Mouse (Mus musculus): ENCODE measurements around the gene Cnr2. TPM values are rescaled to one million over a fixed set of nuclear protein-coding genes. Genes with fewer than 3 reads are reported as not detected.

Gene Cnr2
- polyA plus RNA-seq, 1 experiment from 2014 or later: 0.15 TPM

- Histone ChIP-seq H3K36me3 (peaks cover 18% of the 10 kb centered on the region), H3K27me3 (no peaks in the 10 kb centered on the region), H3K4me2 (replicated peaks) (peak overlapping the region; percentile 83), H3K27ac (peak overlapping the region; percentile 17; the same call in 1 of the 2 replicates), H3K4me1 (peaks cover 38% of the 10 kb centered on the region), H3K9me3 (replicated peaks) (no peaks in the 10 kb centered on the region), H3K9ac (0 out of 2 replicates have a peak overlapping the region, but pooled peaks have one; percentile 35), H3K4me3 (no peak overlapping the region)
- 53% methylated on average over 2 of the region's 2 CpGs for WGBS
- no peak for ATAC-seq (ENCODE audit: low FRiP score)
These were observed 24.8 kb upstream of the Cnr2 start for GRCm38 (mm10) chr4:135870227-135871023.

- peaks cover 18% of the 10 kb centered on the region for H3K36me3 ChIP-seq
- no peak for ATAC-seq (ENCODE audit: low FRiP score)
- H3K27ac ChIP-seq: peak overlapping the region; percentile 99; the same call in 1 of the 2 replicates
- peak overlapping the region; percentile 72 for H3K4me3 ChIP-seq
- H3K9ac ChIP-seq: peak overlapping the region; percentile 88; the same call in 1 of the 2 replicates
- whole genome bisulfite sequencing: 57% methylated on average over 3 of the region's 3 CpGs
- H3K4me2 ChIP-seq (replicated peaks): peak overlapping the region; percentile 83
- H3K9me3 ChIP-seq (replicated peaks): no peaks in the 10 kb centered on the region
- peaks cover 52% of the 10 kb centered on the region for H3K4me1 ChIP-seq
- H3K27me3 ChIP-seq: no peaks in the 10 kb centered on the region
These were observed 23.2 kb upstream of the Cnr2 start for GRCm38 (mm10) chr4:135872015-135872414.

GRCm38 (mm10) chr4:135872589-135873391 is 22.4 kb upstream of the Cnr2 start:
- Histone ChIP-seq H3K27me3 (no peaks in the 10 kb centered on the region), H3K27ac (peak overlapping the region; percentile 99), H3K4me1 (peaks cover 53% of the 10 kb centered on the region), H3K36me3 (peaks cover 18% of the 10 kb centered on the region), H3K9ac (peak overlapping the region; percentile 88), H3K9me3 (replicated peaks) (no peaks in the 10 kb centered on the region), H3K4me2 (replicated peaks) (peak overlapping the region; percentile 83), H3K4me3 (peak overlapping the region; percentile 72)
- WGBS: 12% methylated on average over 17 of the region's 17 CpGs
- ATAC-seq (ENCODE audit: low FRiP score): no peak

GRCm38 (mm10) chr4:135873526-135874202 is 21.5 kb upstream of the Cnr2 start, which contains the start of gene Pnrc2:
Gene Pnrc2 (minus strand): TSS chr4:135873850.
- peak; percentile 96 for ATAC-seq (ENCODE audit: low FRiP score)
- Histone ChIP-seq H3K4me2 (replicated peaks) (peak within 1 kb of the TSS; percentile 83), H3K27me3 (no peaks in the 10 kb centered on the region), H3K27ac (peak within 1 kb of the TSS; percentile 99), H3K4me3 (peak within 1 kb of the TSS; percentile 72), H3K36me3 (peaks cover 18% of the 10 kb centered on the region), H3K9ac (peak within 1 kb of the TSS; percentile 88), H3K9me3 (replicated peaks) (no peaks in the 10 kb centered on the region), H3K4me1 (peaks cover 53% of the 10 kb centered on the region)
- WGBS: under 1% methylated on average over 56 of the region's 60 CpGs

- Histone ChIP-seq H3K9me3 (replicated peaks) (no peaks in the 10 kb centered on the region), H3K4me3 (no peak overlapping the region; the same call in 1 of the 2 replicates), H3K36me3 (peaks cover 12% of the 10 kb centered on the region; the same call in 1 of the 2 replicates), H3K4me1 (peaks cover 50% of the 10 kb centered on the region), H3K27ac (peak overlapping the region; percentile 99), H3K4me2 (replicated peaks) (peak overlapping the region; percentile 83; the same call in 1 of the 2 replicates), H3K9ac (peak overlapping the region; percentile 88), H3K27me3 (no peaks in the 10 kb centered on the region)
- 74% methylated on average over 10 of the region's 10 CpGs for WGBS
- ATAC-seq (ENCODE audit: low FRiP score): no peak
These were observed 20.3 kb upstream of the Cnr2 start for GRCm38 (mm10) chr4:135874564-135875535.

GRCm38 (mm10) chr4:135875546-135875945 is 19.6 kb upstream of the Cnr2 start:
- no peak for ATAC-seq (ENCODE audit: low FRiP score)
- peak overlapping the region; percentile 99; the same call in 1 of the 2 replicates for H3K27ac ChIP-seq
- no peak overlapping the region for H3K9ac ChIP-seq
- H3K36me3 ChIP-seq: peaks cover 10% of the 10 kb centered on the region; the same call in 1 of the 2 replicates
- no peak overlapping the region for H3K4me2 ChIP-seq (replicated peaks)
- H3K27me3 ChIP-seq: no peaks in the 10 kb centered on the region
- 34% methylated on average over 7 of the region's 7 CpGs for WGBS
- H3K9me3 ChIP-seq (replicated peaks): no peaks in the 10 kb centered on the region
- H3K4me3 ChIP-seq: no peak overlapping the region
- peaks cover 47% of the 10 kb centered on the region for H3K4me1 ChIP-seq

- peak overlapping the region; percentile 24; the same call in 1 of the 2 replicates for H3K27ac ChIP-seq
- 4% methylated on average over 9 of the region's 9 CpGs for WGBS
These were observed 19.1 kb upstream of the Cnr2 start for GRCm38 (mm10) chr4:135875991-135876582.

GRCm38 (mm10) chr4:135876583-135877020 is 18.6 kb upstream of the Cnr2 start:
- Histone ChIP-seq H3K4me1 (peaks cover 41% of the 10 kb centered on the region), H3K4me2 (replicated peaks) (peak overlapping the region; percentile 42), H3K4me3 (peak overlapping the region; percentile 0; the same call in 1 of the 2 replicates), H3K9ac (0 out of 2 replicates have a peak overlapping the region, but pooled peaks have one; percentile 15), H3K36me3 (0 out of 2 replicates have a peak, but pooled peaks cover 9% of the 10 kb centered on the region), H3K9me3 (replicated peaks) (no peaks in the 10 kb centered on the region), H3K27ac (peak overlapping the region; percentile 24; the same call in 1 of the 2 replicates), H3K27me3 (no peaks in the 10 kb centered on the region)
- 2% methylated on average over 16 of the region's 16 CpGs for WGBS
- no peak for ATAC-seq (ENCODE audit: low FRiP score)

More at GRCm38 (mm10) chr4:135875991-135876582, 19.1 kb upstream of the Cnr2 start:
- Histone ChIP-seq H3K36me3 (0 out of 2 replicates have a peak, but pooled peaks cover 9% of the 10 kb centered on the region), H3K4me1 (peaks cover 43% of the 10 kb centered on the region), H3K9ac (0 out of 2 replicates have a peak overlapping the region, but pooled peaks have one; percentile 15), H3K9me3 (replicated peaks) (no peaks in the 10 kb centered on the region), H3K27me3 (no peaks in the 10 kb centered on the region), H3K4me2 (replicated peaks) (peak overlapping the region; percentile 42), H3K4me3 (0 out of 2 replicates have a peak overlapping the region, but pooled peaks have one; percentile 0)
- ATAC-seq (ENCODE audit: low FRiP score): no peak

- no peak overlapping the region for H3K9ac ChIP-seq
- H3K27ac ChIP-seq: no peak overlapping the region
- H3K9me3 ChIP-seq (replicated peaks): no peaks in the 10 kb centered on the region
- peaks cover 29% of the 10 kb centered on the region for H3K4me1 ChIP-seq
- WGBS: 55% methylated on average over 2 of the region's 2 CpGs
- no peaks in the 10 kb centered on the region for H3K27me3 ChIP-seq
- H3K36me3 ChIP-seq: no peaks in the 10 kb centered on the region
- ATAC-seq (ENCODE audit: low FRiP score): no peak
- no peak overlapping the region for H3K4me3 ChIP-seq
- no peak overlapping the region for H3K4me2 ChIP-seq (replicated peaks)
These were observed 17.5 kb upstream of the Cnr2 start for GRCm38 (mm10) chr4:135877742-135878141.

- no peaks in the 10 kb centered on the region for H3K27me3 ChIP-seq
- no peak overlapping the region for H3K4me2 ChIP-seq (replicated peaks)
- 56% methylated on average over 6 of the region's 6 CpGs for WGBS
- no peak overlapping the region for H3K9ac ChIP-seq
- no peak for ATAC-seq (ENCODE audit: low FRiP score)
- no peaks in the 10 kb centered on the region for H3K9me3 ChIP-seq (replicated peaks)
- no peak overlapping the region for H3K27ac ChIP-seq
- H3K36me3 ChIP-seq: no peaks in the 10 kb centered on the region
- no peak overlapping the region for H3K4me3 ChIP-seq
- H3K4me1 ChIP-seq: peaks cover 28% of the 10 kb centered on the region
These were observed 16.2 kb upstream of the Cnr2 start for GRCm38 (mm10) chr4:135879021-135879420.
